Mouse (Mus musculus): ENCODE results near the gene Ap5m1.

GRCm38 (mm10) chr14:49028991-49029390 lies 36.9 kb upstream of the Ap5m1 start:
- TF ChIP-seq CTCF (IDR thresholded peaks at IDR 0.05; ENCODE audit: extremely low read depth, insufficient read length, insufficient replicate concordance, low read depth, low read length) (no peak), POLR2A (IDR thresholded peaks at IDR 0.05; ENCODE audit: low read depth, low read length) (no peak)
